Mouse (Mus musculus) telencephalon, adult 2 months (tissue): Measurements from ENCODE around the gene Mapk3.
"Not testable (repeated sequence)": the region's sequence is repeated elsewhere in the genome, so short reads cannot be mapped to it uniquely, and the experiment has no call there.

Experiments used
- DNase-seq: peaks from one replicate; pipeline ENCODE4 v3.0.0-alpha.2; 2011; ENCODE audit warnings: low read depth, low spot score

The Mapk3 gene

GRCm38 (mm10) chr7:126759672-126760390, 430 bp downstream of the Mapk3 start:
- no peak for DNase-seq

GRCm38 (mm10) chr7:126760391-126760802, 996 bp downstream of the Mapk3 start:
- no peak for DNase-seq

- DNase-seq = no peak
Measured at GRCm38 (mm10) chr7:126760956-126761355, 1.6 kb downstream of the Mapk3 start.

- no peak for DNase-seq
Measured at GRCm38 (mm10) chr7:126761529-126762067, 2.2 kb downstream of the Mapk3 start.

- DNase-seq = peak; percentile 88
Measured at GRCm38 (mm10) chr7:126762471-126763008, 3.1 kb downstream of the Mapk3 start.

- no peak for DNase-seq
Measured at GRCm38 (mm10) chr7:126765540-126765939, 6.1 kb downstream of the Mapk3 start.

GRCm38 (mm10) chr7:126766201-126766600, 6.8 kb downstream of the Mapk3 start, which contains the start of gene Gdpd3:
Gene Gdpd3 (plus strand): TSS chr7:126766334.
- no peak for DNase-seq

- no peak for DNase-seq
Measured at GRCm38 (mm10) chr7:126767001-126767400, 7.6 kb downstream of the Mapk3 start.

- no peak for DNase-seq
Measured at GRCm38 (mm10) chr7:126770784-126771183, 11.4 kb downstream of the Mapk3 start.

GRCm38 (mm10) chr7:126773351-126773750, 13.9 kb downstream of the Mapk3 start:
- DNase-seq = no peak

GRCm38 (mm10) chr7:126774463-126774862, 15.1 kb downstream of the Mapk3 start:
- DNase-seq = no peak

GRCm38 (mm10) chr7:126775185-126775977, 16.0 kb downstream of the Mapk3 start:
- no peak for DNase-seq

- DNase-seq = no peak
Measured at GRCm38 (mm10) chr7:126775978-126776234, 16.5 kb downstream of the Mapk3 start.

- peak; percentile 89 for DNase-seq
Measured at GRCm38 (mm10) chr7:126776598-126777057, 17.2 kb downstream of the Mapk3 start, which contains the start of gene Ypel3. Gene Ypel3 (plus strand): TSS chr7:126776955.

- DNase-seq = no peak
Measured at GRCm38 (mm10) chr7:126777476-126777875, 18.1 kb downstream of the Mapk3 start.

GRCm38 (mm10) chr7:126778147-126778546, 18.7 kb downstream of the Mapk3 start:
- no peak for DNase-seq

GRCm38 (mm10) chr7:126779101-126779500, 19.7 kb downstream of the Mapk3 start:
- DNase-seq = not testable (repeated sequence)

GRCm38 (mm10) chr7:126779983-126780970, 20.9 kb downstream of the Mapk3 start:
- DNase-seq = peak; percentile 76

GRCm38 (mm10) chr7:126780971-126781635, 21.7 kb downstream of the Mapk3 start, which contains the start of gene Tbx6:
Gene Tbx6 (plus strand): TSS chr7:126781483.
- no peak for DNase-seq

GRCm38 (mm10) chr7:126781661-126782370, 22.4 kb downstream of the Mapk3 start:
- no peak for DNase-seq
